Mouse (Mus musculus): ENCODE measurements around the gene Astl. TPM values are rescaled to one million over a fixed set of nuclear protein-coding genes. Genes with fewer than 3 reads are reported as not detected.

The Astl gene
- polyA plus RNA-seq, 1 experiment from 2014 or later = 0.14 TPM

- no peak for DNase-seq (ENCODE audit: low spot score)
These were observed 60.3 kb downstream of the Astl start for GRCm38 (mm10) chr2:127398738-127399137.

Other genes starting within 250 kb of the Astl start
- gene Ncaph, start 204.7 kb upstream of the Astl start, polyA plus RNA-seq (2015; fragmentation: Nextera tagmentation; extraction: Ambion mirVana) = 76.4 and 80.7 TPM in 2 replicates
- gene Itpripl1, start 195.2 kb upstream of the Astl start, polyA plus RNA-seq (2015; fragmentation: Nextera tagmentation; extraction: Ambion mirVana) = 31.0 and 35.6 TPM in 2 replicates
- gene 1810024B03Rik, start 130.4 kb upstream of the Astl start, polyA plus RNA-seq (2015; fragmentation: Nextera tagmentation; extraction: Ambion mirVana) = 2.4 and 2.8 TPM in 2 replicates
- 37.7 and 43.2 TPM in 2 replicates for gene Snrnp200, start 130.3 kb upstream of the Astl start, polyA plus RNA-seq (2015; fragmentation: Nextera tagmentation; extraction: Ambion mirVana)
- gene Ciao1, start 90.8 kb upstream of the Astl start, polyA plus RNA-seq (2015; fragmentation: Nextera tagmentation; extraction: Ambion mirVana) = 86.2 and 91.2 TPM in 2 replicates
- 30.7 and 34.2 TPM in 2 replicates for gene Tmem127, start 90.7 kb upstream of the Astl start, polyA plus RNA-seq (2015; fragmentation: Nextera tagmentation; extraction: Ambion mirVana)
- 56.7 and 61.8 TPM in 2 replicates for gene Stard7, start 68.4 kb upstream of the Astl start, polyA plus RNA-seq (2015; fragmentation: Nextera tagmentation; extraction: Ambion mirVana)
- gene Dusp2, start 2.5 kb upstream of the Astl start, polyA plus RNA-seq (2015; fragmentation: Nextera tagmentation; extraction: Ambion mirVana) = 145 and 188 TPM in 2 replicates
- 0.47 and 0.50 TPM in 2 replicates for gene Adra2b, start 24.6 kb downstream of the Astl start, polyA plus RNA-seq (2015; fragmentation: Nextera tagmentation; extraction: Ambion mirVana)
- gene Gpat2, start 86.6 kb downstream of the Astl start, polyA plus RNA-seq (2015; fragmentation: Nextera tagmentation; extraction: Ambion mirVana) = 1.1 and 1.3 TPM in 2 replicates
- 31.1 and 36.8 TPM in 2 replicates for gene Fahd2a, start 105.9 kb downstream of the Astl start, polyA plus RNA-seq (2015; fragmentation: Nextera tagmentation; extraction: Ambion mirVana)
- 2.2 and 2.8 TPM in 2 replicates for gene Kcnip3, start 183.5 kb downstream of the Astl start, polyA plus RNA-seq (2015; fragmentation: Nextera tagmentation; extraction: Ambion mirVana)
- 0.36 and 0.81 TPM in 2 replicates for gene Prom2, start 202.8 kb downstream of the Astl start, polyA plus RNA-seq (2015; fragmentation: Nextera tagmentation; extraction: Ambion mirVana)
- 1.7 and 2.3 TPM in 2 replicates for gene Zfp661, start 248.5 kb downstream of the Astl start, polyA plus RNA-seq (2015; fragmentation: Nextera tagmentation; extraction: Ambion mirVana)
- gene Mrps5, start 248.6 kb downstream of the Astl start, polyA plus RNA-seq (2015; fragmentation: Nextera tagmentation; extraction: Ambion mirVana) = 152 and 158 TPM in 2 replicates